Mouse (Mus musculus) layer of hippocampus, adult 2 months (tissue): ENCODE results near the gene Rad51b. TPM values are rescaled to one million over a fixed set of nuclear protein-coding genes. Genes with fewer than 3 reads are reported as not detected.
A peak's percentile ranks its signal among the peaks of the same experiment; 100 is the strongest.

Experiments used
- DNase-seq, 2 experiments: peaks; one replicate each; pipeline ENCODE4 v3.0.0; 2022; ENCODE audit warnings: low spot score in 2 of 2
- H3K27ac ChIP-seq: fragments of 200-600 bp; 2 replicates; pipeline ENCODE4 v1.8.1; 2022
- H3K4me3 ChIP-seq: fragments of 200-600 bp; 2 replicates; pipeline ENCODE4 v1.8.1; 2022; ENCODE audit warnings: mild to moderate bottlenecking
- CTCF ChIP-seq: fragments of 200-600 bp; conservative IDR thresholded peaks from 2 replicates; pipeline ENCODE4 v1.8.1; 2022; ENCODE audit warnings: antibody characterized with exemption, mild to moderate bottlenecking, moderate library complexity
- total RNA-seq, 2 experiments: library from RNA; stranded (reverse); gene quantifications; 2 replicates each; pipeline ENCODE4 v1.2.3; 2021

Rad51b gene
- total RNA-seq, 2 experiments from 2014 or later, result 0.18 TPM; not detected in 1

GRCm38 (mm10) chr12:79625699-79626554 lies 328.8 kb downstream of the Rad51b start:
- Histone ChIP-seq H3K4me3 (no peak overlapping the region), H3K27ac (peak overlapping the region; percentile 59; the same call in 1 of the 2 replicates)
- DNase-seq, result no peak
- TF ChIP-seq CTCF, result no peak

GRCm38 (mm10) chr12:79626555-79627080 lies 329.5 kb downstream of the Rad51b start:
- DNase-seq, result no peak
- Histone ChIP-seq H3K4me3 (no peak overlapping the region), H3K27ac (peak overlapping the region; percentile 59; the same call in 1 of the 2 replicates)
- TF ChIP-seq CTCF, result no peak

GRCm38 (mm10) chr12:79627351-79628120 lies 330.5 kb downstream of the Rad51b start:
- H3K4me3 ChIP-seq, result no peak overlapping the region
- TF ChIP-seq CTCF, result no peak
- no peak for DNase-seq
- peak overlapping the region; percentile 61; the same call in 1 of the 2 replicates for H3K27ac ChIP-seq

GRCm38 (mm10) chr12:79628121-79628774 lies 331.2 kb downstream of the Rad51b start:
- no peak for DNase-seq
- TF ChIP-seq CTCF, result no peak
- Histone ChIP-seq H3K4me3 (no peak overlapping the region), H3K27ac (0 out of 2 replicates have a peak overlapping the region, but pooled peaks have one; percentile 61)

- no peak for DNase-seq
- peak overlapping the region; percentile 68 for H3K27ac ChIP-seq
- no peak for TF ChIP-seq CTCF
- H3K4me3 ChIP-seq, result no peak overlapping the region
These were observed 333.1 kb downstream of the Rad51b start for GRCm38 (mm10) chr12:79629945-79630850.

- Histone ChIP-seq H3K27ac (no peak overlapping the region), H3K4me3 (no peak overlapping the region)
- DNase-seq, result no peak
- no peak for TF ChIP-seq CTCF
These were observed 336.5 kb downstream of the Rad51b start for GRCm38 (mm10) chr12:79633458-79634106.

GRCm38 (mm10) chr12:79641570-79642285 lies 344.6 kb downstream of the Rad51b start:
- Histone ChIP-seq H3K27ac (0 out of 2 replicates have a peak overlapping the region, but pooled peaks have one; percentile 37), H3K4me3 (no peak overlapping the region)
- no peak for DNase-seq
- peak; percentile 62 for TF ChIP-seq CTCF

GRCm38 (mm10) chr12:79642715-79643114 lies 345.6 kb downstream of the Rad51b start:
- DNase-seq, result no peak
- Histone ChIP-seq H3K4me3 (no peak overlapping the region), H3K27ac (0 out of 2 replicates have a peak overlapping the region, but pooled peaks have one; percentile 37)
- TF ChIP-seq CTCF, result no peak

GRCm38 (mm10) chr12:79645656-79646055 lies 348.6 kb downstream of the Rad51b start:
- Histone ChIP-seq H3K27ac (no peak overlapping the region), H3K4me3 (no peak overlapping the region)
- TF ChIP-seq CTCF, result no peak
- no peak for DNase-seq

- no peak for TF ChIP-seq CTCF
- no peak overlapping the region for H3K27ac ChIP-seq
- DNase-seq, result no peak
- H3K4me3 ChIP-seq, result no peak overlapping the region
These were observed 349.6 kb downstream of the Rad51b start for GRCm38 (mm10) chr12:79646646-79647164.

GRCm38 (mm10) chr12:79647382-79647781 lies 350.3 kb downstream of the Rad51b start:
- TF ChIP-seq CTCF, result no peak
- DNase-seq, result no peak
- Histone ChIP-seq H3K27ac (no peak overlapping the region), H3K4me3 (no peak overlapping the region)
